Mouse (Mus musculus) macrophage (primary cell): ENCODE results near the gene Mrpl42. TPM values are rescaled to one million over a fixed set of nuclear protein-coding genes. Genes with fewer than 3 reads are reported as not detected.

Experiments
- H3K27ac ChIP-seq: fragments of 350-480 bp; formaldehyde crosslinking; 2 replicates; pipeline ENCODE4 v1.9.0; 2021
- H3K36me3 ChIP-seq: fragments of 350-480 bp; formaldehyde crosslinking; 2 replicates; pipeline ENCODE4 v1.9.0; 2021; ENCODE audit errors: inconsistent target
- H3K4me3 ChIP-seq: fragments of 350-480 bp; formaldehyde crosslinking; 2 replicates; pipeline ENCODE4 v1.9.0; 2021; ENCODE audit errors: inconsistent target
- H3K79me2 ChIP-seq: fragments of 350-480 bp; formaldehyde crosslinking; 2 replicates; pipeline ENCODE4 v1.9.0; 2021; ENCODE audit errors: inconsistent target
- WGBS: methylation state at CpG from one replicate; pipeline ENCODE4 v1.1.7; 2026; ENCODE audit warnings: inconsistent platforms; ENCODE audit not compliant: missing documents; 5-methylcytosine and 5-hydroxymethylcytosine counted together
- polyA plus RNA-seq: library from polyadenylated mRNA; stranded (reverse); fragments of 250-400 nt; gene quantifications from 3 replicates; pipeline ENCODE4 v1.2.4, GENCODE M21; 2018; ENCODE audit warnings: inconsistent platforms

Gene Mrpl42
- polyA plus RNA-seq, 1 experiment from 2014 or later, result 233 TPM

DNA sequence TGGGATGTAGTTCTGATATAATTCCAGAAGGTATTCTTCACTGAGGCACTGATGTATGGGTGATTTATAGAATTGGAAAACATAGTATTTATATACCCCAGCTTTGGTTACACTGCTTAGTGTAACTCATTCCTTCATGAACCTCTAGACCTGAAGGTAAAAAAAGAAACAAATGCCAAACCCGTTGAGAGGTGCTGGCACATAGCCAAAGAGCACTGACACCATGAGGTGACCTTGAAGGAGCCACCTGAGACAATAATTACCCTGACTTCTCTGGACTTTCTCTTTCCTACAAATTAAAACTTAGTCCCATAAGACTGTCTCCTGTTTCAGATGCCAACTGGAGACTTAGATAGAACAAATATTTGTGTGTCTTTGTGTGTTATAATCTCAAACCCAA, 2.6 kb upstream of the Mrpl42 start:
- H3K27ac ChIP-seq, result no peak overlapping the region
- H3K79me2 ChIP-seq, result peaks cover 16% of the 10 kb centered on the region; the same call in 1 of the 2 replicates
- WGBS, result 14% methylated on average over 1 of the region's 1 CpGs
- H3K36me3 ChIP-seq, result no peaks in the 10 kb centered on the region
- no peak overlapping the region for H3K4me3 ChIP-seq

DNA sequence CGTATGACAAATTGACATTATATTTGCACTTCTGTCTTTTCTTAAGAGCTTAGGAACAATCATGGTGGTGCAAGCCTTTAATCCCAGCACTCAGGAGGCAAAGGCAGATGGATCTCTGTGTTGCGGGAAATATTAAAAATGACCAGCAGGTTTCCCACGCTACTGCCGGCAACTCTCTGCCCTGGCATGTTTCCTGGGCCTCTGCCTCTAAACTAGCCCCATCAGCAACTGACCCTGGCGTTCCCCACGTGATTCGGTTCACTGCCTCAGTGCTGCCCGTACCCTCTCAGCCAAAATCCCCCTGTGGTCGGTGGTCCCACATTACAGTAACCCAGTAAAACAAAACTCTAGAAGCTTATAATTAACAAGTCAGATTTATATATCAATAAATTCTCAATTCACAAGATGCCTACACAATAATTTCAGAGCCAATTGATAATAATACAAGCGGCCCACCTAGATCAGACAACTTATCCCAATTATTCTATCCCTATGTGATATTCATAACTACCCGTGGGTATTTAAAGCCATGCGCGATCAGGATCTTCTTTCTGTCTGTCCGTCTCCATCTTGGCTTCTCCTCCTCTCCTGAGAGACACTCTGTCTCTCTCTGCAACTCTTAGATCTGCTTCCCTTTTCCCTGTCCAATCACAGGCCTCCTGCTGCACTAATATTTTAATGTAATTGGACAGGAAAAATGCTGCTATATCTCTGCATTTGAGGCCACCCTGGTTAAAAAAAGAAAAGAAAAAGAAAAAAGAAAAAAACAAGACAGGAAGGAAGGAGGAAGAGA, 1.9 kb upstream of the Mrpl42 start:
- no peak overlapping the region for H3K4me3 ChIP-seq
- H3K27ac ChIP-seq, result no peak overlapping the region
- H3K79me2 ChIP-seq, result peaks cover 16% of the 10 kb centered on the region; the same call in 1 of the 2 replicates
- WGBS, result 96% methylated on average over 14 of the region's 14 CpGs
- H3K36me3 ChIP-seq, result no peaks in the 10 kb centered on the region

DNA sequence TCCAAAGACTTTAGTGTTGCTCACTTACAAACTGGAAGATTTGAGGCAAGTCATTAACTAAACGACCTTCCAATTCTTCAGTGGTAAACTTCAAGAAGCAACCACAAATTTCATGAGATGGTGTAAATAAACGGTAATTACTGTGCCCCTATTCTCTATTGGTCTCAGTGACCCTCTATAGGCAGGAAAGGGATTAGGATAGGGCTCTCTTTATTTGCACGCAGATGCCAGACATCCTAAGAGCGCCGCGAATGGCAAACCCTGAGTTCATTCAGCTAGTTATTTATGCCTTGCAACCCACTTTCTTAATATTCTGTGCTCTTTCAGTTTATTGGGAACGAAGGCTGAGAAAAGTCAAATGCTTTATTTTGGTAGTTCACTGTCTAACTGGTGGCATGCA, 707 bp downstream of the Mrpl42 start:
- peaks cover 12% of the 10 kb centered on the region; the same call in 1 of the 2 replicates for H3K36me3 ChIP-seq
- peak overlapping the region; percentile 86 for H3K4me3 ChIP-seq
- H3K27ac ChIP-seq, result peak overlapping the region; percentile 65
- WGBS, result 1% methylated on average over 7 of the region's 7 CpGs
- peaks cover 16% of the 10 kb centered on the region; the same call in 1 of the 2 replicates for H3K79me2 ChIP-seq

DNA sequence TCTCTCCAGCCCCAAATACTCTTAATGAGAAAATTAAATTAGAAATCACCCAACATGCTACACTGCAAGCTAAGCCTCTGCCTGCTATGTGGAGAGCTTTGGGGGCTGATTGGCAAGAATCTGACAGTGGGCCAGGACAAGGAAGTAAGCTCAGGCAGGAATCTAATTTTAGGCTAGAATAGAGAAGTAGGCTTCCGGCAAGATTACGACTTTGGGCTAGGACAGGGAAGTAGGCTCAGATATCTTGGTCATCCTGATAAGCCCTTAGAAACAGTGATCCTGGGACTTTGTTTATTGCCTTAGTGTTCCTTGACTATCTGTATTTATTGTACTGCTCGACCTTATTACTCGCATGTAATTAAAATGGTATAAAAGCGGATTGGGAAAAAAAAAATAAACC, 7.5 kb downstream of the Mrpl42 start:
- H3K4me3 ChIP-seq, result no peak overlapping the region
- H3K79me2 ChIP-seq, result no peaks in the 10 kb centered on the region
- WGBS, result 66% methylated on average over 5 of the region's 5 CpGs
- peaks cover 62% of the 10 kb centered on the region for H3K36me3 ChIP-seq
- no peak overlapping the region for H3K27ac ChIP-seq

DNA sequence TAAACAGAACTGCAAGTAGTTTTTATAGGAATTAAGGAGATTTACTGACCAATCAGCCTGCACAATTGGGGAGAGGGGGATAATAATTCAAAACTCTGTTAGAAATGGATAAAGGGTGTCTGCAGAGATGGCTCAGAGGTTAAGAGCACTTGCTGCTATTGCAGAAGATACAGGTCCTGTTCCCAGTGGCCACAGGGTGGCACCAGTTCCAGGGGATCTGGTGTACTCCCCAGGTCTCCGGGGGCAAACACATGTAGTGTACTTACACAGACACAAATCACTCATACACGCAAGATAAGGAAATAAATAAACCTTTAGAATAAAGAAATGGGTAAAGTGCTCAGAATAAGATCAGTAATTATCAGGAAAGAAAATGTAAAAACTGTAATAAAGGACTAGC, 12.1 kb downstream of the Mrpl42 start:
- 80% methylated on average over 2 of the region's 2 CpGs for WGBS
- peaks cover 73% of the 10 kb centered on the region for H3K36me3 ChIP-seq
- no peak overlapping the region for H3K4me3 ChIP-seq
- H3K79me2 ChIP-seq, result no peaks in the 10 kb centered on the region
- H3K27ac ChIP-seq, result no peak overlapping the region

DNA sequence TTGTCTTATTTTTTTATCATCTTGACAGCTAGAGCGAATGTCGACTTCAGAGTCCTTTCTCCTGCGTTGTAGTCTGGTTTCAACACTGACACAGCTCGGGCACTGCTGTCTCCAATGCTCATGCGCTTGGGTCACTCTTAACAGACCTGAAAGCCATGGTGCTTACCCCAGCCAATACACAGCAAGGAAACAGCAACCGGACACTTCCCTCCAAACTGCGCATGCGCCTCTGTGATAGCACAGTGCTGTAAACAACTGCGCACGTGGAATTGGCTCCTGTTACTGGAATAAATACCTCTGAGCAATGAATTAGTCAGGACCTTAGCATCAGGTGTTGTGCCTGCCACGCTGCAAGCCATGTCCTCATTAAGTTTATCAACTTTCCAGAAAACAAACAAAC, 24.2 kb downstream of the Mrpl42 start:
- H3K4me3 ChIP-seq, result no peak overlapping the region
- H3K36me3 ChIP-seq, result peaks cover 9% of the 10 kb centered on the region; the same call in 1 of the 2 replicates
- H3K27ac ChIP-seq, result no peak overlapping the region
- no peaks in the 10 kb centered on the region for H3K79me2 ChIP-seq
- WGBS, result 93% methylated on average over 11 of the region's 11 CpGs

DNA sequence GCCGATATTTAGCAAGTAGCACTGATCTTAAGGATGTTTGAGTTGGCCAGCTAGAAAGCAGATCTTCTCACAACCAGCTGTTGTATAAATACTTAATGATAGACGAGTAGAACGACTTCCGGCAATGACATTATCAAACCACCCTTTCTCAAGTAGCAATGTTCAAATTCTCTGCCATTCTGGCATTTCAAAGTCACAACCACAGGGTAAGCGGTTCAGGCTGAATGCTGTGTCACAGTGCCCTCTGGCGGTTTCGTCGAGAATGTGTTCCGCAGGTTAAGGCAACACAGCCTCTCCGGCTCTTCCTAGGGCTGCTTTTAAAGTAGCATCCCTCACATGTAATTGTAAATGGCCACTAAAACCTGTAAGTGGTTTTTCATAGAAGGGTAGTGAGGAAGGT, 25.8 kb downstream of the Mrpl42 start:
- Histone ChIP-seq H3K4me3 (no peak overlapping the region), H3K79me2 (no peaks in the 10 kb centered on the region), H3K27ac (no peak overlapping the region), H3K36me3 (peaks cover 9% of the 10 kb centered on the region; the same call in 1 of the 2 replicates)
- 10% methylated on average over 10 of the region's 10 CpGs for WGBS

DNA sequence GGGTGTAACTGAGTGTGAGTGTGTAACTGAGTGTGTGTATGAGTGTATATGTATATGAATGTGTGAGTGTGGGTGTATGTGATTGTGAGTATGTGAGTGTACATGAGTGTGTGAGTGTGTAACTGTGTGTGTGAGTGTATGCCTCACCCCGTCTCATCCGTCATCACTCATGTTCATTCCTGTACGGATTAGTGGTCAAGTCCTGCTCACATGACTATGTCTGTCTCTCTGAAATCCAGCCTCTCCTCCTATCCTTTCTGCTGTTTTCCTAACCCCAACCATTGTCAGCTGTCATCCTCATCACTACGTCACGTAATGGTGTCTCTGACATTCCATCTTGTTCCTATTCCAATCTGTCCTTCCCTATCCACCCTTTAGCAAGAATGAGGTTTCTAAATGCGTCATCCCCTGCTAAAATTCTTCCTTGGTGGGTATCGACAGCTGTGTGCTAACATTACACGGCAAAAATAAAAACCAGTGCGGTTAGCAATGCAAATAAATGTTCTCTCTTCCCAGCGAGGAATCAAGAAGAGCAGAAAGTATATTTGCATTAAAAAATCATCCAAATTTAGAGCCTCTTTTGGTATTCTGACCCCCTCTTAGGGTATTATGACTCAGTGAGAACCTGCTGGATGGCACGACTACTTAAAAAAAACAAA, 29.7 kb downstream of the Mrpl42 start:
- Histone ChIP-seq H3K4me3 (no peak overlapping the region), H3K36me3 (no peaks in the 10 kb centered on the region), H3K79me2 (no peaks in the 10 kb centered on the region), H3K27ac (no peak overlapping the region)
- 90% methylated on average over 11 of the region's 11 CpGs for WGBS

DNA sequence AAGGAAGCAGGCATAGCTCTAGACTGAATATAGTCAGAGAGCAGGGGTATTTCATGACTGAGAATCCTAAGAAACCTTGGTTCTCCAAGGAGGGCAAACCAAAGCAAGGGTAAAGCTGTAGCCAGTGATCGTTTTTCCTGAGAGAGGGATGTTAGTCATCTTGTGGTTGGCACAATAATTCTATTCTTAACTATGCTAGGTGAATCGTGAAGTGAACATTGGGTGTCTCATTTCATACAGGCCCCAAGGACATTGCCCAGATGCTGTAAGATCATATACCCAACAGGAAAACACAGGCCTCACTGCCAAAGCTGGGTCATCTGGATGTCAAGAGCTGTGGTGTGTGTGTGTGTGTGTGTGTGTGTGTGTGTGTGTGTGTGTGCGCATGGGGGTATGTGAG, 30.6 kb downstream of the Mrpl42 start:
- H3K4me3 ChIP-seq, result no peak overlapping the region
- no peaks in the 10 kb centered on the region for H3K79me2 ChIP-seq

DNA sequence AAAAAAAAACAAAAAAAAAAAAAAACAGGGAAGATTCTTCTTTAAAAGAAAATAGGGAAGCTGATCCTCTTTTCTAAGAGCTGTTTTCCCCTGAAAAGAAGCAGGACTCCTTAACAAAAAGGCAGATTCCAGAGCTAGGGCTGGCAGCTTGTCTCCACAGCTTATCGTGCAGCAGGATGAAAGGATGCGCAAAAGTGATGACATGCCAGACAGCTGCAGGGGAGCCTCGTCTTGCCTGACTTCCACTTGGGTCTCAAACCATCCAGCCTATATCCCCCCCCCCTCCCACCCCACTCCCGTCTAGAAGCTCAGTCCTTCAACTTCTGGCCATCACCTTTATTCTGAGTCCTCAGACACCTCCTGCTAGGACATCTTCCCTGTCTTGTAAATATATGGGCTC, 32.8 kb downstream of the Mrpl42 start:
- Histone ChIP-seq H3K36me3 (no peaks in the 10 kb centered on the region), H3K27ac (no peak overlapping the region), H3K4me3 (no peak overlapping the region), H3K79me2 (no peaks in the 10 kb centered on the region)
- WGBS, result 83% methylated on average over 4 of the region's 4 CpGs

More for the DNA sequence above, 30.6 kb downstream of the Mrpl42 start:
- Histone ChIP-seq H3K27ac (no peak overlapping the region), H3K36me3 (no peaks in the 10 kb centered on the region)
- 71% methylated on average over 3 of the region's 3 CpGs for WGBS

DNA sequence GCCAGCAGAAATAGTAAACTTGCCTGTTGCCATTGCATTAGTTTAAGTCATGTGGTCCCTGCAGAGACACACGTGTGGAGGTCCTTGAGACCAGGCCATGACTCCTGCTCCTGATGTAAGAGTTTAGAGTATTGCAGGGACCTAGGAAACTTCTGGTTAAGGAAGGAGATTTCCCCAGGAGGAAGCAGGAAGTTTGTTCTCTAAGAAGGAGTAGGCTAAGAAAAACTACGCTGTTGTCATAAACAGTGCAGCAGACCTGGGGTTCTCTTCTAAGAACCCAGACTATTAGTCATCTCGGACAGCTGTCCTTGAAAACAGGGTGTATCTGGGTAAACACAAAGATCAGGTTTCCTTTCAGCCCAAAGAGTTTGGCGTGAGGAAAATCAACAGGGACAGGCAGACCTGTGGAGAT, 36.2 kb downstream of the Mrpl42 start:
- Histone ChIP-seq H3K79me2 (no peaks in the 10 kb centered on the region), H3K4me3 (no peak overlapping the region), H3K27ac (no peak overlapping the region), H3K36me3 (no peaks in the 10 kb centered on the region)
- 71% methylated on average over 4 of the region's 4 CpGs for WGBS

DNA sequence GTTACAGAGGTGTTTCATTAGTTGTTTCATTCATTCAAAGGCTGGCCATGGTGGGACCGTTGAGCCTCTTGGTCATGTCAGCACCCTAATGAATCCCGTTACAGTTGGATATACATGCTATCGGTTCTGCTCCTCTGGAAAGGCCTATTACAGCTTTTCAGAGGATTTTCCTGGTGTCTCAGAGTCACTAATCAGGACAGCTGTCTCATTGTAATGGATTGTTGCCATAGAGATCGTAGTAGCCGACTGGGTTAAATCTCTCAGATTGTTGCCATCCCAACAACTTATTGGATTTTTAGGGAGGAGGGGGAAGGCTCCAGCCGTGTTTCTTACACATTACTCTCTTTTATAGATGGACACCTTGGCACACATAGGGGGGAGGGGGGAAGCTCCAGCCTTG, 37.2 kb downstream of the Mrpl42 start:
- WGBS, result 96% methylated on average over 6 of the region's 6 CpGs
- Histone ChIP-seq H3K79me2 (no peaks in the 10 kb centered on the region), H3K27ac (no peak overlapping the region), H3K36me3 (no peaks in the 10 kb centered on the region), H3K4me3 (no peak overlapping the region)

DNA sequence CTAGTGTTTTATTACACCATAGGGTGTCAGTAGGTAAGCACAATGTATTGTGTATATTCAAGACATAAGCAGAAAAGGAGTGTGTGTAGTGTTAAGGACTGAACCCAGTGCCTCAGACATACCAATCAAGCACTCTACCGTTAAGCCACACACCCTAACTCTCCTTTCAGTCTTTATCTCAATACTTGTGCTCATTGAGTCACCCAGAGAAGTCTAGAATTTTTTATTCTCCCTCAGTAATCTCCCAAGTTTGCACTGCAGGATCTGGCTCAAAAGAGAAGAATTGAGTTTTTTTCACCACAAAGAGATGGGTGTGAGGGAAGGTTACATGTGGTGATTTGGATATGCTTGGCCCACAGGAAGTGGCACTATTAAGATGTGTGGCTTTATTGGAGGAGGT, 39.5 kb downstream of the Mrpl42 start:
- Histone ChIP-seq H3K36me3 (no peaks in the 10 kb centered on the region), H3K27ac (no peak overlapping the region), H3K4me3 (no peak overlapping the region), H3K79me2 (no peaks in the 10 kb centered on the region)
- 100% methylated on average over 1 of the region's 1 CpGs for WGBS

DNA sequence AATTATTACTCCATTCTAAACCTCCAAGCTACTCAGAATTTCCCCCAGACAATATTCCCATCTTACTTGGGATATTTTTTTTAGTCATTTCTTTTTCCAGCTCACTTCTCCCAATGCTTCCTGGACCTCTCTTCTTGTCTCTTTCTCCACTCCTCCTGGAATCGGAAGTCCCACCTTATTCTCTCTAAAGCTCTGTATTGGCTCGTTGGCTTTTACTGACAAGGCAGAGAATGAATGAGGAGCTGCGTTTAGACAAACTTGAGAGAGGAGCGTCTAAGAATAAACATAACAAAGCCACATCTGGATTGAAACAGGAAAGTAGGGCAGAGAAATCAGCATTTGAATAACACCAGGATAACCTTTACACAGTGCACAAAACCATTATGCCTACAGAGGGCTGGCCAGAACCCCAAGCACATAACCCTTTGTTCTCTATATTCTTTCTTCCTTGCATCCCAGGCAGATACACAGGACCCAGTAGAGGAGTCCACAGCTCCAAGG, 40.6 kb downstream of the Mrpl42 start:
- H3K36me3 ChIP-seq, result no peaks in the 10 kb centered on the region
- 98% methylated on average over 4 of the region's 4 CpGs for WGBS
- H3K79me2 ChIP-seq, result no peaks in the 10 kb centered on the region
- H3K27ac ChIP-seq, result no peak overlapping the region
- H3K4me3 ChIP-seq, result no peak overlapping the region
